Mouse (Mus musculus) heart, adult 2 months (tissue): ENCODE results near the gene Tyk2.

ENCODE experiments used
- CTCF ChIP-seq: fragments of 200-600 bp; IDR thresholded peaks from 2 replicates; pipeline ENCODE4 v1.8.1; 2022; ENCODE audit warnings: antibody characterized with exemption, mild to moderate bottlenecking, moderate library complexity
- EP300 ChIP-seq: fragments of 200-500 bp; IDR thresholded peaks from 2 replicates; pipeline ENCODE4 v1.6.1; 2011; ENCODE audit warnings: low read depth, low read length, control low read depth; ENCODE audit not compliant: insufficient read depth

DNA sequence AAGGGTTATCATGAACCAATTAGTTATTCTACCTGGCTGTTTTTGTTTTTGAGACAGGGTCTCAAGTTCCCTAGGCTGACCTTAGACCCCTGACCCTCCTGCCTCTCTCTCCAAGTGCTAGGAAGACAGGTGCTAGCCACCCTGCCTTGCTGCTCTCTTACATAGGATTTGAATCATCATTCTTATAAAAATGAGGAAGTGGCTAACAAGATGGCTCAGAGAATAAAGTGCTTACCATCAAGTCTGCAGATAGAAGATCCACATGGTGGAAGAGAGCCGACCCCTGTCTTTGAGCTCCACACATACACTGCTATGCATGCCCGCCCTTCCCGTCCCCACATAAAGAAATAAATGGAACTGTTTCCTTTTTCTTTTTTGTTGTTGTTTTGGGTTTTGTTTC lies 23.7 kb upstream of the Tyk2 start:
- no peak for TF ChIP-seq EP300
- TF ChIP-seq CTCF = no peak
